Mouse (Mus musculus) liver, embryonic 16.5 days (tissue): ENCODE results near the gene Cav2. TPM values are rescaled to one million over a fixed set of nuclear protein-coding genes. Genes with fewer than 3 reads are reported as not detected.

Experiments
- ATAC-seq: fragments of 200-750 bp; cut with Nextera tagmentation; 2 replicates; pipeline ENCODE4 v1.8.0; 2017; ENCODE audit warnings: low read depth, mild to moderate bottlenecking, moderate number of reproducible peaks, moderate library complexity
- H3K27ac ChIP-seq: fragments of 300-500 bp; sonication (generic); 2 replicates; pipeline ENCODE4 v1.5.1; 2014; ENCODE audit warnings: mild to moderate bottlenecking, low read length
- H3K27me3 ChIP-seq: fragments of 300-500 bp; sonication (generic); 2 replicates; pipeline ENCODE4 v1.6.1; 2014; ENCODE audit warnings: low read depth, low read length, mixed read lengths; ENCODE audit not compliant: control insufficient read depth, insufficient read depth
- H3K36me3 ChIP-seq: fragments of 300-500 bp; sonication (generic); 2 replicates; pipeline ENCODE4 v1.6.1; 2014; ENCODE audit warnings: mild to moderate bottlenecking; ENCODE audit not compliant: control insufficient read depth, insufficient read depth
- H3K4me1 ChIP-seq: fragments of 300-500 bp; sonication (generic); 2 replicates; pipeline ENCODE4 v1.6.1; 2014; ENCODE audit warnings: low read depth, low read length, mixed read lengths; ENCODE audit not compliant: control insufficient read depth
- H3K4me2 ChIP-seq: fragments of 300-500 bp; sonication (generic); 2 replicates; pipeline ENCODE4 v1.6.1; 2014; ENCODE audit warnings: low read depth, low read length, mixed read lengths
- H3K4me3 ChIP-seq: fragments of 300-500 bp; sonication (generic); 2 replicates; pipeline ENCODE4 v1.5.1; 2014; ENCODE audit warnings: low read depth, mild to moderate bottlenecking, low read length
- H3K9ac ChIP-seq: fragments of 300-500 bp; sonication (generic); 2 replicates; pipeline ENCODE4 v1.6.1; 2014; ENCODE audit warnings: low read depth, low read length
- H3K9me3 ChIP-seq: fragments of 300-500 bp; sonication (generic); replicated peaks from 2 replicates; pipeline ENCODE4 v1.6.1; 2016; ENCODE audit warnings: low read length; ENCODE audit not compliant: control insufficient read depth
- WGBS: fragments of 180-500 bp; shearing (Covaris S2); extraction: QIAGEN DNeasy Blood & Tissue Kit; methylation state at CpG from one replicate; pipeline ENCODE4 v1.1.7; 2014; ENCODE audit not compliant: insufficient replicate concordance; 5-methylcytosine and 5-hydroxymethylcytosine counted together
- polyA plus RNA-seq: library from polyadenylated mRNA; unstranded; fragments of >200 nt; fragmentation: Nextera tagmentation; extraction: Ambion mirVana; gene quantifications from 2 replicates; pipeline ENCODE4 v1.2.1, GENCODE M21; 2015

The Cav2 gene
- polyA plus RNA-seq, 1 experiment from 2014 or later = 3.0 TPM

- Histone ChIP-seq H3K36me3 (no peaks in the 10 kb centered on the region), H3K9ac (no peak overlapping the region), H3K27me3 (no peaks in the 10 kb centered on the region), H3K9me3 (no peaks in the 10 kb centered on the region), H3K4me2 (no peak overlapping the region), H3K4me1 (no peaks in the 10 kb centered on the region; the same call in 1 of the 2 replicates), H3K4me3 (no peak overlapping the region), H3K27ac (no peak overlapping the region)
- WGBS = 42% methylated on average over 15 of the region's 15 CpGs
- ATAC-seq = 0 out of 2 replicates have a peak, but pooled peaks have one; percentile 27
Measured at GRCm38 (mm10) chr6:17316294-17317166, 35.5 kb downstream of the Cav2 start.

GRCm38 (mm10) chr6:17317167-17317524, 36.2 kb downstream of the Cav2 start:
- Histone ChIP-seq H3K4me1 (no peaks in the 10 kb centered on the region; the same call in 1 of the 2 replicates), H3K36me3 (no peaks in the 10 kb centered on the region), H3K4me2 (no peak overlapping the region), H3K4me3 (no peak overlapping the region), H3K27me3 (no peaks in the 10 kb centered on the region), H3K27ac (no peak overlapping the region), H3K9me3 (no peaks in the 10 kb centered on the region), H3K9ac (no peak overlapping the region)
- ATAC-seq = no peak
- WGBS = 24% methylated on average over 1 of the region's 1 CpGs

GRCm38 (mm10) chr6:17317944-17318343, 37.0 kb downstream of the Cav2 start:
- H3K9me3 ChIP-seq = no peaks in the 10 kb centered on the region
- ATAC-seq = no peak
- no peaks in the 10 kb centered on the region for H3K36me3 ChIP-seq
- no peak overlapping the region for H3K4me2 ChIP-seq
- H3K4me1 ChIP-seq = no peaks in the 10 kb centered on the region; the same call in 1 of the 2 replicates
- WGBS = 35% methylated on average over 1 of the region's 1 CpGs
- H3K27me3 ChIP-seq = no peaks in the 10 kb centered on the region
- H3K9ac ChIP-seq = no peak overlapping the region
- no peak overlapping the region for H3K4me3 ChIP-seq
- no peak overlapping the region for H3K27ac ChIP-seq

- no peak overlapping the region for H3K9ac ChIP-seq
- no peaks in the 10 kb centered on the region for H3K36me3 ChIP-seq
- 59% methylated on average over 6 of the region's 6 CpGs for WGBS
- H3K27ac ChIP-seq = no peak overlapping the region
- ATAC-seq = no peak
- H3K9me3 ChIP-seq = no peaks in the 10 kb centered on the region
- H3K4me2 ChIP-seq = no peak overlapping the region
- no peaks in the 10 kb centered on the region for H3K4me1 ChIP-seq
- no peaks in the 10 kb centered on the region for H3K27me3 ChIP-seq
- no peak overlapping the region for H3K4me3 ChIP-seq
Measured at GRCm38 (mm10) chr6:17321976-17322375, 41.0 kb downstream of the Cav2 start.

GRCm38 (mm10) chr6:17327216-17327615, 46.2 kb downstream of the Cav2 start:
- Histone ChIP-seq H3K4me3 (no peak overlapping the region), H3K9me3 (no peaks in the 10 kb centered on the region), H3K36me3 (no peaks in the 10 kb centered on the region), H3K9ac (no peak overlapping the region), H3K4me2 (no peak overlapping the region), H3K27me3 (no peaks in the 10 kb centered on the region), H3K4me1 (no peaks in the 10 kb centered on the region), H3K27ac (no peak overlapping the region)
- WGBS = 54% methylated on average over 11 of the region's 11 CpGs
- no peak for ATAC-seq

GRCm38 (mm10) chr6:17329801-17330200, 48.8 kb downstream of the Cav2 start:
- ATAC-seq = no peak
- Histone ChIP-seq H3K27me3 (no peaks in the 10 kb centered on the region), H3K9me3 (no peaks in the 10 kb centered on the region), H3K9ac (no peak overlapping the region), H3K4me1 (no peaks in the 10 kb centered on the region), H3K36me3 (no peaks in the 10 kb centered on the region), H3K27ac (no peak overlapping the region), H3K4me2 (no peak overlapping the region), H3K4me3 (no peak overlapping the region)
- 33% methylated on average over 3 of the region's 3 CpGs for WGBS

- no peak overlapping the region for H3K9ac ChIP-seq
- no peak for ATAC-seq
- no peaks in the 10 kb centered on the region for H3K9me3 ChIP-seq
- H3K27ac ChIP-seq = no peak overlapping the region
- 67% methylated on average over 2 of the region's 2 CpGs for WGBS
- no peak overlapping the region for H3K4me3 ChIP-seq
- H3K4me2 ChIP-seq = no peak overlapping the region
- no peaks in the 10 kb centered on the region for H3K36me3 ChIP-seq
- H3K27me3 ChIP-seq = no peaks in the 10 kb centered on the region
- H3K4me1 ChIP-seq = no peaks in the 10 kb centered on the region
Measured at GRCm38 (mm10) chr6:17337724-17338123, 56.7 kb downstream of the Cav2 start.

Other genes starting within 250 kb of the Cav2 start
- 3.6 and 4.0 TPM in 2 replicates for gene Tes, start 216.0 kb upstream of the Cav2 start, polyA plus RNA-seq
- gene Cav1, start 25.1 kb downstream of the Cav2 start, polyA plus RNA-seq = 5.4 and 8.1 TPM in 2 replicates
- 6.1 and 6.9 TPM in 2 replicates for gene Met, start 182.6 kb downstream of the Cav2 start, polyA plus RNA-seq